In genomic region chr8:56629160-56629559, GRCm38 (mm10) we compare ENCODE assay signal across 9 mouse cellular contexts.
DNase-seq lines count a peak whose midpoint lies in the region; ATAC-seq lines count a peak whose summit lies in the region.
"Had no signal": no experiment of that assay in that cellular context is flagged by ENCODE, and none has a peak within 500 bp of the region (broad histone marks: within the 10 kb centered on the region; RNA-seq: fewer than 3 reads in every experiment).

No protein-coding gene starts in this region.

- peak; percentile 55 for DNase-seq in embryo, embryonic 11 days
- no peak for DNase-seq in embryo, embryonic 9.5 days (ENCODE audit: extremely low spot score)
- peak; percentile 59 for DNase-seq in MN1 (ENCODE audit: low spot score)
- DNase-seq in embryonic facial prominence, embryonic 14.5 days (ENCODE audit: low spot score), result peak; percentile 86
- DNase-seq in midbrain, embryonic 10.5 days (ENCODE audit: low spot score), result peak; percentile 40
- DNase-seq in left cerebral cortex, adult 11 months (ENCODE audit: low spot score), result no peak
- DNase-seq in heart, embryonic 10.5 days (ENCODE audit: low spot score), result no peak

- H3K4me3 ChIP-seq in embryonic facial prominence, embryonic 14.5 days (ENCODE audit: low read depth, low read length), result no peak overlapping the region
- H3K4me3 ChIP-seq in midbrain, embryonic 10.5 days, result no peak overlapping the region
- no peak overlapping the region for H3K4me3 ChIP-seq in heart, embryonic 10.5 days

- H3K9me3 ChIP-seq in embryonic facial prominence, embryonic 14.5 days (ENCODE audit: control insufficient read depth, low read length), result no peaks in the 10 kb centered on the region
- no peaks in the 10 kb centered on the region for H3K9me3 ChIP-seq in midbrain, embryonic 10.5 days (replicated peaks)
- no peaks in the 10 kb centered on the region for H3K9me3 ChIP-seq in heart, embryonic 10.5 days

- peak; percentile 65; the same call in 1 of the 2 replicates for ATAC-seq in embryonic facial prominence, embryonic 14.5 days (ENCODE audit: low read depth)
- ATAC-seq in megakaryocyte progenitor cell, adult 5-6 weeks (replicated peaks; ENCODE audit: poor library complexity), result no peak
- ATAC-seq: Patski had no signal

- no peaks in the 10 kb centered on the region for H3K4me1 ChIP-seq in embryonic facial prominence, embryonic 14.5 days (ENCODE audit: control insufficient read depth, insufficient read depth, low read length)
- peaks cover 20% of the 10 kb centered on the region for H3K4me1 ChIP-seq in midbrain, embryonic 10.5 days
- H3K4me1 ChIP-seq in heart, embryonic 10.5 days, result peaks cover 6% of the 10 kb centered on the region

- H3K36me3 ChIP-seq in embryonic facial prominence, embryonic 14.5 days (ENCODE audit: control insufficient read depth, insufficient read depth, low read length), result no peaks in the 10 kb centered on the region
- H3K36me3 ChIP-seq in midbrain, embryonic 10.5 days, result no peaks in the 10 kb centered on the region
- no peaks in the 10 kb centered on the region for H3K36me3 ChIP-seq in heart, embryonic 10.5 days

- H3K27ac ChIP-seq in embryonic facial prominence, embryonic 14.5 days (replicated peaks; ENCODE audit: low read depth, low read length), result no peak overlapping the region
- H3K27ac ChIP-seq in midbrain, embryonic 10.5 days (replicated peaks), result peak overlapping the region; percentile 65
- no peak overlapping the region for H3K27ac ChIP-seq in heart, embryonic 10.5 days

- H3K27me3 ChIP-seq in embryonic facial prominence, embryonic 14.5 days (replicated peaks; ENCODE audit: control insufficient read depth, insufficient read depth, low read length), result peaks cover 7% of the 10 kb centered on the region
- H3K27me3 ChIP-seq in midbrain, embryonic 10.5 days (ENCODE audit: low read depth, poor library complexity, severe bottlenecking), result peaks cover 13% of the 10 kb centered on the region
- H3K27me3 ChIP-seq in heart, embryonic 10.5 days (ENCODE audit: insufficient read depth, poor library complexity, severe bottlenecking), result no peaks in the 10 kb centered on the region

- H3K4me2 ChIP-seq in embryonic facial prominence, embryonic 14.5 days (ENCODE audit: low read depth, low read length), result no peak overlapping the region

- WGBS in embryonic facial prominence, embryonic 14.5 days, result 26% methylated on average over 4 of the region's 4 CpGs
- 35% methylated on average over 4 of the region's 4 CpGs for WGBS in midbrain, embryonic 10.5 days
- WGBS in heart, embryonic 10.5 days, result 46% methylated on average over 4 of the region's 4 CpGs

- H3K9ac ChIP-seq in embryonic facial prominence, embryonic 14.5 days (ENCODE audit: low read depth, low read length), result no peak overlapping the region

Comparison
In these comparisons a context has a peak if more than half of its experiments do, and no peak if none do; other contexts are left out.
1. DNase-seq: peak in embryo, embryonic 11 days (single experiment), MN1 (single experiment), embryonic facial prominence, embryonic 14.5 days (single experiment) and midbrain, embryonic 10.5 days (single experiment); none in embryo, embryonic 9.5 days (single experiment), left cerebral cortex, adult 11 months (single experiment) and heart, embryonic 10.5 days (single experiment).